Mouse (Mus musculus) CD4-positive, CD25-positive, alpha-beta regulatory T cell, adult 4 months (primary cell): Measurements from ENCODE around the gene Jpt2. TPM values are rescaled to one million over a fixed set of nuclear protein-coding genes. Genes with fewer than 3 reads are reported as not detected.

ENCODE experiments used
- polyA plus RNA-seq, 2 experiments: library from polyadenylated mRNA; unstranded; fragments of 100-300 nt; shearing (Covaris generic); gene quantifications; one replicate each; pipeline ENCODE4 v1.2.1; 2017

Gene Jpt2
- polyA plus RNA-seq, 2 experiments from 2014 or later: 28.2 to 39.5 TPM

Other genes starting within 250 kb of the Jpt2 start
- gene Rnf151, start 242.6 kb downstream of the Jpt2 start, polyA plus RNA-seq: not detected
- gene Rps2, start 242.6 kb downstream of the Jpt2 start, polyA plus RNA-seq: 100 to 1,000 TPM; 608 to 780 TPM
- gene Ndufb10, start 236.2 kb downstream of the Jpt2 start, polyA plus RNA-seq: 100 to 1,000 TPM; 227 to 245 TPM
- not detected for gene Rpl3l, start 232.9 kb downstream of the Jpt2 start, polyA plus RNA-seq
- 10 to 100 TPM; 29.3 to 30.1 TPM for gene Msrb1, start 224.0 kb downstream of the Jpt2 start, polyA plus RNA-seq
- not detected for gene Hs3st6, start 207.7 kb downstream of the Jpt2 start, polyA plus RNA-seq
- under 1 TPM in 1 of 2 experiments, not detected in 1; 0.24 TPM for gene Meiob, start 156.4 kb downstream of the Jpt2 start, polyA plus RNA-seq
- 10 to 100 TPM; 27.0 to 31.8 TPM for gene Hagh, start 120.5 kb downstream of the Jpt2 start, polyA plus RNA-seq
- 1 to 10 TPM; 2.7 to 2.8 TPM for gene Fahd1, start 110.3 kb downstream of the Jpt2 start, polyA plus RNA-seq
- gene Igfals, start 94.7 kb downstream of the Jpt2 start, polyA plus RNA-seq: not detected
- gene Nubp2, start 74.3 kb downstream of the Jpt2 start, polyA plus RNA-seq: 100 to 1,000 TPM in 1 of 2 experiments, 10 to 100 TPM in 1; 76.6 to 104 TPM
- gene Spsb3, start 74.0 kb downstream of the Jpt2 start, polyA plus RNA-seq: 10 to 100 TPM; 53.0 to 59.5 TPM
- 10 to 100 TPM; 19.9 to 41.4 TPM for gene Eme2, start 65.6 kb downstream of the Jpt2 start, polyA plus RNA-seq
- gene Mrps34, start 65.6 kb downstream of the Jpt2 start, polyA plus RNA-seq: 10 to 100 TPM; 74.5 to 78.5 TPM
- 10 to 100 TPM; 40.7 to 52.5 TPM for gene Nme3, start 64.2 kb downstream of the Jpt2 start, polyA plus RNA-seq
- 10 to 100 TPM; 31.7 to 41.9 TPM for gene Mapk8ip3, start 23.7 kb downstream of the Jpt2 start, polyA plus RNA-seq
- 1 to 10 TPM; 6.1 to 7.4 TPM for gene Cramp1l, start 55.1 kb upstream of the Jpt2 start, polyA plus RNA-seq
- gene Ift140, start 55.4 kb upstream of the Jpt2 start, polyA plus RNA-seq: 10 to 100 TPM; 12.3 to 25.1 TPM
- gene Tmem204, start 122.9 kb upstream of the Jpt2 start, polyA plus RNA-seq: under 1 TPM; 0.56 to 0.79 TPM
- 10 to 100 TPM; 24.4 to 36.8 TPM for gene Telo2, start 155.3 kb upstream of the Jpt2 start, polyA plus RNA-seq
- gene Ptx4, start 160.1 kb upstream of the Jpt2 start, polyA plus RNA-seq: not detected
- gene Clcn7, start 172.7 kb upstream of the Jpt2 start, polyA plus RNA-seq: 10 to 100 TPM; 18.2 to 33.2 TPM
- not detected for gene Ccdc154, start 201.8 kb upstream of the Jpt2 start, polyA plus RNA-seq
- not detected for gene Gm38655, start 214.8 kb upstream of the Jpt2 start, polyA plus RNA-seq
- gene BC003965, start 223.9 kb upstream of the Jpt2 start, polyA plus RNA-seq: 10 to 100 TPM; 15.6 to 20.7 TPM
- 10 to 100 TPM; 18.4 to 30.0 TPM for gene Unkl, start 227.7 kb upstream of the Jpt2 start, polyA plus RNA-seq